Mouse (Mus musculus): ENCODE measurements around the gene Tyw5. TPM values are rescaled to one million over a fixed set of nuclear protein-coding genes. Genes with fewer than 3 reads are reported as not detected.
A peak's percentile ranks its signal among the peaks of the same experiment; 100 is the strongest.

Gene Tyw5
- 1 to 10 TPM; 3.3 to 4.8 (median 4.2) TPM for total RNA-seq (2022)

DNA sequence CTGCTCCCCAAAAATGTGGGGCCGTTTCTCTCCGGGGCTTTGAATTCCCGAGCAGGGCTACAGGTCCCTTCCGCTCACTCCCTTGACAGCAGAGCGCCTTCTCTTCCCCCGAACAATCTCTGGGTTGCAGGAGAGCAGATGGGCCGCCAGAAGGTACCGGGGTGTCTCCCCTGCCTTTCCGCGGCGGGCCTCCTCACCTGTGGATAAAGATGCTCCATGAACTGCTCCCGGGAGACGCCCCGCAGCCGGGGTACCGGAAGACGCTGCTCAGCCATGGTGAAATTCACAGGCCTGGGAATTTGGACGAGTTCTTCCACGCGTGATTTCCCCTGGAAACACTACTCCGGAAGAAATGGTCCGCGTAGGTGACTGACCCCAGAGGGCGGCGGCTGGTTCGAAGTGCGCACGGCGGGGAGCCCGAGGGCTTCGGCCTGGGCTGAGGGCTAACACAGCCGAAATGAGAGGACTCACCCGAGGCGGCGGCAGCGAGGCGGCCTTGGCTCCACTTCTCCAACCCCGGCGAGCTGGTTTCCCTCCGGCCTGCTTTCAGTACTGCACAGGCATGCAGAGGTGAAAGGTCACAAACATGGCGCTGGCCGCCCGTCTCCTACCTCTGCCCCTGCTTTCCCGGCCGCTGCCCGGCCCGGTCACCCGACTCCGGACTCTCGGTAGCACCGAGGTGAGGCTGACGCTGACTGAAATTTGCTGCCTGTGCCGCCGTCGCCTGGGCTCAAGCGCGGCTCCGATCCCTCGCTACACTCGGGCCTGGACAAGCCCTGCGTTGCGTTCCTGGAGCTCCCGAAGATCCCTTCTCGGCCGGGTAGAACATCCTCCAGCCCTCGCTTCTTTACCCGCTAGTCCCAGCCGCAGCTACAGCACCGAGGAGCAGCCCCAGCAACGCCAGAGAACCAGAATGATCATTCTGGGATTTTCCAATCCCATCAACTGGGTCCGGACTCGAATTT is at the start of gene Tyw5, which contains the start of gene Maip1:
TSS of gene Tyw5 (minus strand) at position 915 of the 965 bp plus-strand sequence.
TSS of gene Maip1 (plus strand) at position 142 of the 965 bp plus-strand sequence.
- peak; percentile 84 for DNase-seq (ENCODE audit: low spot score)

DNA sequence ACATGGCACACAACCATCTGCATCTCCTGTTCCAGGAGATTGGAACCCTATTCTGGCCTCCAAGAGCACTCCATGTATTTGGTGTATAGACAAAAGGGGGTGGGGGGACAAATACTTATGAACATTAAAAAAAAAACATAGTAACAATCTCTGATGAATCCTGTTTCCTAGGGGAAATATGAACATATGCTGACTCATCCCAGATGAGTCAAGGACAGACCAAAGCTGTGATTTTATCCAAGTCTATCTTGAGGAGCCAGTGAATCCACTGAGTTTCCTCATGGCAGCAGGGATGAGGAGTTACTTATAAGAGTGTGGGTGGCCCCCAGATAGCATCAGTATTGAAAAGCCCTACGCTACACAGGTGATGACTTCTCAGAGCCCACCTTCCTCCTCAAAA is 43.3 kb upstream of the Tyw5 start:
- DNase-seq (ENCODE audit: low spot score): no peak

DNA sequence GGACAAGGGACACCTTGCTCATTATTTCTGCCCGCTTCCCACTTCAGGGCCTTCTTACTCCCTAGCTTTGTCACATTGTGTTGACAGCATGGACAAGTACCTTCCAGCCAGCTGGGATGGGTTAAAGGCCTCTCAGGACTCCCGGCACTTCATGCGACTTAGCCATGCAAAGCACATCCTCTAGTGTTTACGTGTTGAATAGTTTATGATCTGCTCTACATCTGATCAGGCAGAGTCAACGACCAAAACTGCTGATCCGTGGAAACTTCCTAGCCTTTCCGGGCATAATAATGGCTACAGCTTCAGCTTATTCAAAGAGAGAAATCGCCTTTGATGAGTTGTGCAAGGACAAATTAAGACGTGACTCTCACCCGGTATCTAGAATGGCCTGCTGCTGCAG is 38.8 kb upstream of the Tyw5 start:
- DNase-seq (ENCODE audit: low spot score): no peak

DNA sequence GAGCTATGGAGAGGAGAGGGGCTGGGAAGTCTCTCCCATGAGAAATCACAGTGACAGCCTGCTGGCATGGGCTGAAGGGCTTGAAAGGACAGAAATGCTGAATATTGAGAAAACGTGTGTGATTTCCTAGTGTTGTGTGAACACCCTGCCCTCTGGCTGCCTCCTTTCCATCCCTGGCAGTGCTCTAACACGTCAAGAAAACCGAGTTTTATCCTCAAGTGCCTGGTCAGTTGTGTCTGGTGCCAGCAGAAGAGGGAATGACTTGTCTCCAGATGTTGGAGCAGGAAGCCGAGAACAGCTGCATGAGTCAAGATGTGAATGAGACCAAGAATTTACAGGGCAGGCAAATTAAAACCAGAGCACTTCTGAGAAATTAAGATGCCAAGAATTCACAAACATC is 33.9 kb upstream of the Tyw5 start:
- peak; percentile 33 for DNase-seq (ENCODE audit: low spot score)

DNA sequence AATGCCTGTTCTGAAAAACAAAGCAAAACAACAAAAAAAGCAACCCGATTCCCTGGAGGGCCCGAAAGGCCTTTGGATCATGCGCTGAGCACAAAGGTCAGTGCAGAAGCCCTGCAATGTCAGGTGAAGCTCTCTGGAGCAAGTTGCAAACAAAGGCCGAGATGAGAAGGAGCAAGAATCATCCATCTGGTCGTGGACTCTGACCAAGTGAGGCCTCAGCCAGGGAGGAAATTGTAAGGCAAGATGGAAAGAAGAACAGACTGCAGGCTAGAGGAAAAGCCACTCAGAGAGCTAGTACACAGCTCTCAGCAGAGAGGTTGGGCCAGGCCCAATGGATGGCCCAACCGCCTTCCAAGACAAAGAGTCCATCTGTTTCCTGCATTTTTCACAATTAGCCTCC is 32.1 kb upstream of the Tyw5 start:
- DNase-seq (ENCODE audit: low spot score): peak; percentile 21

DNA sequence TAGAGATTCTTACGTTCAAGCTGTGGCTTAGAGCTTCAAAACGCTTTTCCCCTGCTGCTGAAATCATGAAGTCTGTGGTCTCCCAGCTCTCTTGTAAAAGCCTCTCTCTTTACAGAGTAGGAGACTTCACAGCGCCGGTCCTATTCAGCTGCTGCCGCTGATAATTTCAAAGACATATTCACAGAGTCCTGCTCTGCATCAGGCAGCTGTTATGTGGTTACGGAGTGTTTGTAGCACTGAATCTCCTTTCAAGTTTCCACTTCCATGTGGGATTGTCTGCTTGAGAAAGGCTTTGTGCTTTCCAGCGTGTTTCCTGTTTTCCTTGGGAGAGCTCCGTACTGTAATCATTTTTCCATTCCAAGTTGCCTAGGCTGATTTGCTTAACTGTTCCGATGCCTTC is 30.1 kb upstream of the Tyw5 start:
- peak; percentile 74 for DNase-seq (ENCODE audit: low spot score)

DNA sequence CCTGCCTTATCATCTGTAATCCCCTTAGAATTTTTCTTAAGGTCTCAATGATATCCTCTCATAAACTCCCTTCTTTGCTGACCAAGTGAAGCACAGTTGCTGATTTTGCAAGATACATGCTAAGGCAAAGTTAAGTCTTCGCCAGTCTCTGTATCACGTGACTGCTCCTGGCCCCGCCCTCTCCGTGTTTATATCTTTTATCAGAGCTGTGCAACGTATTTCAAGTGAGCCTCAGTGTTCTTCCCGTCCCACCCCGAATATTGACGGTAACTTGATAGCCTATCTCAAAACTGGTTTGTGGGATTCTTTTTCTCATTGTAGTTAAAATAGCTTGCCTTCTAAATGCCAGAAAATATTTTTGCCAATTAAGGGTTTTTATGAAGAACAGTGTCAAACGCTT is 29.5 kb upstream of the Tyw5 start:
- peak; percentile 58 for DNase-seq (ENCODE audit: low spot score)

DNA sequence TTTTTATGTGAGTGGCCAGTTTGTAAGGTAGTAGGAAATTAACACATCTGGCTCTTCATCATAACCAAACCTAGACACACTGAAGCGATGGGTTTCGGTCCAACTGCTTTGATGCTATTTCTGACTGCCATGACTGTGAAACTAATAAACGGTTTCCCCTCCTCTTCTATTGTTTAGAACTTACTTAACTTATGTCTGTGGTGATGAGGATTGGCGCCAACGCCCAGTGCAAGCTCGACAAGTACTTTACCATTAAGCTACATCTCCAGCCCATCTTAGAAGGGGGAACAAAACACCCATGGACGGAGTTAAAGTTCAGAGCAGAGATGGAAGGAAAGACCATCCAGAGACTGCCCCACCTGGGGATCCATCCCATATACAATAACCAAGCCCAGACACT is 26.2 kb upstream of the Tyw5 start:
- DNase-seq (ENCODE audit: low spot score): peak; percentile 38

DNA sequence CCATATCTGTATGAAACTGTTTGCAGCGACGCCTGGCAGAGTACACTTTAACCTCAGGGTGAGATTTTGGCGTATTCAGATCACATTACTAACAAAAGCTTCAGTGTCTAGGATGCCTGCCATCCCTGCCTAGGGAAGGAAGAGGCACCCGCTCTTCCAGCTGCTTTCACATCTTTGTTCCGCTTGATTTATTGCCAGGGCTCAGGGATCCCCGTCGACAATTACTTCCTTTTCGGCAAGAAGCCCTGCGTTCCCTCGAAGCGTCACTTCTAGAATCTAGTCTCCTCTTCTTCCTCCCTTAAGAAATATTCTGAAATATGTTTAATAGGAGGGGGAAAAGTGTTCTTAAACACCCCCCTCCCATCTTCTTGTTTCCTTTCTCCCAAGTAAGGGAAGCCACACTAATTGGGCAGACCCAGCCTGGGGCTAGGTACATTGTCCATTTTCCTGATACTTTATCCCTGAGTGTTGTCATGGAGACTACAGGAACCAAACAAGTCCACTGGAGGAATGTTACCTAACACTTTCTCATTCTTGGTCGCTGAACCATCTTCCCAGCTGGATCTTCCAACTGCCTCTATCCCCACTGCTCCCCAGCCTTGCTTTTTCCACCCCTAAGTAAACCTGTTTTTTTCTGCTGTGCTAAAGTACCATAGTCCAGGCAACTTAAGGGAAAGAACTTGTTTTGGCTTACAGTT is 23.0 kb upstream of the Tyw5 start:
- DNase-seq (ENCODE audit: low spot score): peak; percentile 55

DNA sequence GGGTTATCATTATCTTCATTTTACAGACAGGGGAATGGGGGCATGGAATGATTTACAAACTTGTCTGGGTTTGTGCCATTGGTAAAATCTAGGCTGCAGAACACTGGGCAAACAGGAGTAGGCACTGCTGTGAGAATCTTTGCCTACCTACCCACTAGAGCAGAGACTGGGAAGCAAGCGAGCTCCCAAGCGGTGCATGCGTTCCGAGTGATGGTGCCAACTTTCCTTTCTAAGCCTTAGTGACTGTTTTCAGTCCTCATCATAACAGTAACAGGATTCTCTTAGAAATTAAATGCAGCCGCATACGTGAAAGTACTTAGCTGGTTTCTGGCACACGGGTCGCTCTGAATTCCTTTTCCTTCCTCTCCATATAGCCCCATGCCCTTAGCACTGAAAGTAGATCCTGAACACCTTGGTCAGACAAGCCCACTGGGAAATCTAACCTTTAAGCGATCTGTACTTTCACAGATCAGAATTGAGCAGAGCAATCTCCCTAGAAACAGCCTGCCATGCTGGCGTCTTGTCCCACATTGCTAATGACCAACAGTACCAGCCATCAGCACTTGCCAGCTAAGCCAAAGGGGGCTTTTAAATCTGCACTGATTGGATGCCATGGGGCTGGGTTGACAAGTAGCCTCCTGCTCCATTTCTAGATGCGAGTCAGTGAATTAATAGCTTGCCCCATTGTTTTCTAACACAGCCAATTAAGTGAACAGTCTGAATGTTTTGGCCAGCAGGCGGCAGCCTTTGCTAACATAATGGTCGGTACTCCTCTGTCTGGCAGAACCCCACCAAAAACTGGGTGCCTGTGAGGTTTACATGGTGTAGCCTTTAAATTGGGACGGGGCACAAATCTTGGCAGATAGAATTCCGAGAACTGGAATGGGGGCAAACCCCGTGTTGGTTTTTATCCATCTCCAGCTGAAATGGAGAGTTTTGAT is 21.7 kb upstream of the Tyw5 start:
- peak; percentile 93 for DNase-seq (ENCODE audit: low spot score)

DNA sequence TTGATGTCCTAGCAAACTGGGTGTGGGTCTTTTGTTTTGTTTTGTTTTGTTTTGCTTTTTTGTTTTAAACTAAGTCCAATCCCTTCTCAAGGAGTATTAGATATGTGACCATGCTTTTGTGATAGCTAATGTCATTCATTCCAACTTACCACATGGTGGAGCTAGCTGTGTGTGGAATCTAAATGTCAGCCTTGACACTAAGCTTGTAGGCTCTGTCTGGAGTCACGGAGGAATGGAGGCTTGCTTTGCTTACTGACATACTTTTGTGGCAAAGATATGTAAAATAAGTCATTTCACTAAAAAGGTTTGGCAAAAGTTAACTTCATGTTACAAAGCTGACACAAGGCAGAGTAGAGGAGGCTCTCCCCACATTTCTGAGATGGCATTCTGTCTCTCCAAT is 16.8 kb upstream of the Tyw5 start:
- DNase-seq (ENCODE audit: low spot score): peak; percentile 26

DNA sequence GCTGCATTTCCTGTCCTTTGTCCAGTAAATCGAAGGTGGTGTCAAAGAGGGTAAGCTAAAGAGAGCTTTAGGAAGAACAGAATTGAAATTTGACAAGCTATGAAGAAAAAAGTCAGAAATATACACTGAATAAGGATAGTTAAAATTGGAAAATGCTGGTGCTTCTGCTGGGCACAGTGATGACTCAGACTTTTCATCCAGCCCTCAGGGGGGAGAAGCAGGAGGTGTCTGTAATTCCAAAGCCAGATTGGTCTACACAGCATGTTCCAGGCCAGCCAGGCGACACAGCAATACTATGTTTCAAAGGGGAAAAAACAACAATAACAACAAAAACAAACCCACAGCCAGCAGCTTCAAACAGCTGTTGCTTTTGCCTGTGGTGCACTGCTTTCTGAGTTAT is 6.5 kb upstream of the Tyw5 start:
- no peak for DNase-seq (ENCODE audit: low spot score)

DNA sequence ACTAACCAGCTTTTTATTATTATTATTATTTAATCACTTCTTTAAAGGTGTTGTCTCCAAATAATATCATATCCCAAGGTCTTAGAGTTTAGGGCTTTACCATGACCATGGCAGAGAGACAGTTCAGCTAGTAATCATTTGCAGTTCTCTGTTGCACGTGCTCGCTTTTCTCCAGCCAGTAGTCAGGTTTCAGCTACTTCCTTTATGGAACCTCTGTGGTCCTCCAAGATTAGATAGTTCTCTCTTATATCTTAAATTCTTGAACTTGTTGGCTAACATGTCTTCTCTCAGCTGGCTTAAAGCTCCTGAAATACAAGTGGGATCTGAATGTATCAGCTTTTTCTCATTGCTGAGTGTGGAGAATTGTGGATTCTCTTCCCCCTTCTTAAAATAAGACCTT is 2.1 kb upstream of the Tyw5 start:
- no peak for DNase-seq (ENCODE audit: low spot score)

DNA sequence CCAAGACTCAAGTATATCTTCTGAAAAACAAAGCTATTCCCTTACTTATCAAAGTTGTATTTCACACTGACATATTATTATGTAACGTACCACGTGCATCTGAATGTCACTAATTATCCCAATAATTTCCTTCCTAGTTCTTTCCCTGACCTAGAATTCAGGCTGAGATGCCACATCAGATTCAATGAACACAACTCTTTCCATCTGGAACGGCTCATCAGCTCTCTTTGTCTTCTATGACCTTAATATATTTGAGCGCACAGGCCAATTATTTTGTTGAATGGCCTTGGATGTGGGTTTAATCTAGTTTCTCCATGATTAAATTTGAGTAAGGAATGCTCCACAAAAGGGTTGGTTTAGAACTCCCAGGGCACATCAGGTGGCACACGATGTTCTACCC is 4.8 kb downstream of the Tyw5 start:
- DNase-seq (ENCODE audit: low spot score): no peak

DNA sequence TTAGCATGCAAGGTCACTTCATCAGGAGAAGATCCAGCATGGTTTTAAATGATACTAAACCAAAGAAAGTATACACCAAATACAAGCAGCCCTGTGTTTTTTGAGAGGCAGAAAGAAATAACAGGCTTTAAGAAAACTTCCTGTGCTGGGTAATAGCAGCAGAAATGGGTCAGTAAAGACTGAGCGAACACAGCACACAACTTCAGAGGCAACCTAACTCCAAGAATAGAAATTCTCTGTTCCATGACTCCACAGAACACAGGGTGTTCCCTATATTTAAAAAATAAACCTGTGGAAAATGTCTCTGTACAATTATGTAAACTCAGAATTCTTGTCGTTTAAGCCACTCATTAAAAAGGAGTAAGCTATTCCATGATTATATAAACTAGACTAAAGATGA is 6.0 kb downstream of the Tyw5 start:
- DNase-seq (ENCODE audit: low spot score): no peak

DNA sequence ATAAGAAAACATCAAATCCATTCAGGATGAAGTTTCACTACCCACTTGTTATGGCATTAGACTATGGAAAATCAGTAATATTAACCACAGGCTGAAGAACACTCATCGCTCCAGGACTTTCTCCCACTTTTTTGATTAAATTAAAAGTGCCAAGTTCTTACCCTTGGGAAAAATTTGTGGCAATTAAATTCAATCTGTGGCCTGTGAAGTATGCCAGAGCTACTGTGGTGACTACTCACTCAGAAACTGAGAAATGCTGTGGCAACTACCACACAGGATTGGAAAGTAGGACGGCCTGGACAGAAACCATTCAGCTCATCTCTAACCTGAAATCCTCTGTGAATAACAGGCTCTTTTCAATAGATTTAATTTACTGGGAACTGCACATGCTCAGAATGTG is 6.6 kb downstream of the Tyw5 start:
- DNase-seq (ENCODE audit: low spot score): no peak

DNA sequence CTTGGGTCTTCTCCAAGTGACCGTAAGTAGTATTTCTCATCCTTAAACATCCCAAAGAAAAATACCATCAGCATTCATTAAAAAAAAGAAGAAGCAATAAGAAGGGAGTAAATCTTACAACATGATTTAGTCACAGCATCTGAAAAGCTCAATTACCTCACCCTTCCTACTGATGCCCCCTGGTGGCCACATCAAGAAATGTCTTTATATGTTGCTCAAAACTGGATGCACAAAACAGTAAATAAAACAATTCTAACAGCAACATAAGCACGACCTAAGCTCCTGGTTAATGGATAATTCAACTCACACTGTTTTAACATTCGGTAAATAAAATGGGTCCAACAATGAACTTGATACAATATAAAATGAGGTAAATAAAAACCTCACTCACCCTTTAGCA is 12.8 kb downstream of the Tyw5 start:
- DNase-seq (ENCODE audit: low spot score): peak; percentile 43

DNA sequence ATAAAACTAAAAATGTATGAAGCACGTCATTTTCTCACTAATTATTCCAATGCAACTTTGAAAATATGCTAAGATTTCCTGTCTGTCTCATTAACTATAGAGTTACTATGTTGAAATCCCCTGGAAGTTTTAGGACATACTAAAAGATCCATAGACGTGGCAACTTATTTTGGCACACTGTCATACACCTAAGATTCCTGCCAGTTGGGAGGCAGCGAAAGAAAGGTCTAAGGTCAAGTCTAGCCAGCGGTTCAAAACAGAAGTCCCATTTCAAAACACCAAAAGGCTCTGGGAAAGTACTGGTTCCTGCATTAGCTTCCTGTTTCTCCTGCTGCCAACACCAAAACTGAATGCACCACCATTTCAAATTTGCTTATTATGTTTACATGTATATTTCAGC is 14.5 kb downstream of the Tyw5 start:
- no peak for DNase-seq (ENCODE audit: low spot score)

DNA sequence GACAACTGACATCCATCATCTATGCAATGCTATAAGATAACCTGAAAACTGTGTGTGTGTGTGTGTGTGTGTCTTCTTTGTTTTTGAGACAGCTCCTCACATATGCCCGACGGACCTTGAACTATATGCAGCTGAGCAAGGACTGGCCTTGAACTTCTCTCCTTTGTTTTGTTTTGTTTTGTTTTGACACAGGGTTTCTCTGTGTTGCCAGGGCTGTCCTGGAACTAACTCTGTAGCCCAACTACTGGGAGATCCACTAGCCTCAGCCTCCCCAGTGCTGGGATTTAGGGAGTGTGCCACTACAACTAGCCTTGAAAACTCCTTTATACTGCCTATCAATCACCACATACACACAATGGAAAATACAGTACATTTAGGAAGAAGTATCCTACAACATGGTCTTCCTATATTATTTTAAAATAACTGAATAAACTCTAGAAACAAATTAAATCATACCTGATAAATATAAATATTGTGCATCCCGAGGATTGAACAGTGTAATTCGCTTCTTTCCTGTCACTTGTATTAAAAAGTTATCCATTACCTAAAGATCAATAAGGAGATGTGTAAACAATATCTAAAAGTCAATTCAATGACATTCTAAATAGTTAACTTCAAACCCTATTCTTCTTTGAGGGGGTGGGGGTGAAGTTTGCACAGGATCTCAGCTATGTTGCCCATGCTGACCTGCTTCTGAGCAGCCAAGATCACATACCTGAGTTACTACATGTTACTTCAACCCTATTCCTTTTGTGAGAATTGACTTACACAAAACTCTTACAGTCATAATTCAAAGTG is 15.7 kb downstream of the Tyw5 start:
- DNase-seq (ENCODE audit: low spot score): no peak

DNA sequence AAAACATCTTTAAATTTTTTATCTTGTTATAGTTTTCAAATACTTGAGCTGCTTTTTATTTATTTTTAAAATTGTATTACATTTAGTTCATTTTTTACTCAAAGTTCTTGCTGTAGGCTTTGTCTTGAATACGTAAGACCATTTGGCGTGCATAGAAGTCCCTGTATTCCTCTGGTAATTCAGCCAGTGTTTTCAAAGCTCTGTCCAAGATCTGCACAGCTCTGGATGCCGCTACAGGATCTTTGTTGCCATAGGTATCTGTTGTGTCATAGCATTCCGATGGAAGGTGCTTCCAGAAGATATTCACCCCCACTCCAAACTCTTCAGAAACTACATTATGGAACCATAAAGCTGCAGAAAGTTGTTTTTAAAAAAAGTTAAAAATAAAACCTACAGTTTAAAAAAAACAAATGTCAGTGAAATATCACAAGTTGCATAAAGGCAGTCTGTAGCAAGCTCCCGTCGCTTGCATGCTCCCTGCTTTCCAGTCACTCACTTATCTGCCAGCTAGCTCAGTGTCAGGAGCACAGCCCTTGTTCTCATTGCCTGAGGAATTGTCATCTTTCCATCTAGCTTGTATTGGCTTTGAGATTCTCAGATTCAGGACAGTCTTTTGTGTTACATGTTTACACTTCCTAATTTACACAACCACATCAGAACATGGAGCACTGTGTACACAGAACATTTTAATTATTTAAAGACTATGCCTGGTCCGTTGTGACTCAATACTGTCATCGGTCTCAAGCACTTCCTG is 18.3 kb downstream of the Tyw5 start:
- DNase-seq (ENCODE audit: low spot score): no peak
